Mouse (Mus musculus) liver, embryonic 13.5 days (tissue): ENCODE data around the gene Plekha6. TPM values are rescaled to one million over a fixed set of nuclear protein-coding genes. Genes with fewer than 3 reads are reported as not detected.

Experiments
- ATAC-seq: fragments of 200-750 bp; cut with Nextera tagmentation; 2 replicates; pipeline ENCODE4 v1.8.0; 2017; ENCODE audit warnings: low read depth, mild to moderate bottlenecking, moderate number of reproducible peaks, moderate library complexity
- DNase-seq: peaks from one replicate; pipeline ENCODE4 v3.0.0; 2022
- H3K27ac ChIP-seq: fragments of 300-500 bp; sonication (generic); 2 replicates; pipeline ENCODE4 v1.5.1; 2015; ENCODE audit warnings: moderate library complexity, mild to moderate bottlenecking, inconsistent platforms
- H3K27me3 ChIP-seq: fragments of 300-500 bp; sonication (generic); 2 replicates; pipeline ENCODE4 v1.6.1; 2015; ENCODE audit warnings: mild to moderate bottlenecking, inconsistent platforms
- H3K36me3 ChIP-seq: fragments of 300-500 bp; sonication (generic); 2 replicates; pipeline ENCODE4 v1.6.1; 2015; ENCODE audit warnings: mild to moderate bottlenecking, inconsistent platforms
- H3K4me1 ChIP-seq: fragments of 300-500 bp; sonication (generic); replicated peaks from 2 replicates; pipeline ENCODE4 v1.6.1; 2015; ENCODE audit warnings: inconsistent platforms
- H3K4me2 ChIP-seq: fragments of 300-500 bp; sonication (generic); 2 replicates; pipeline ENCODE4 v1.6.1; 2015; ENCODE audit warnings: inconsistent platforms, mild to moderate bottlenecking, moderate library complexity
- H3K4me3 ChIP-seq: fragments of 300-500 bp; sonication (generic); replicated peaks from 2 replicates; pipeline ENCODE4 v1.5.1; 2015; ENCODE audit warnings: mild to moderate bottlenecking, inconsistent platforms
- H3K9ac ChIP-seq: fragments of 300-500 bp; sonication (generic); 2 replicates; pipeline ENCODE4 v1.6.1; 2015; ENCODE audit warnings: mild to moderate bottlenecking, inconsistent platforms
- H3K9me3 ChIP-seq: fragments of 300-500 bp; sonication (generic); replicated peaks from 2 replicates; pipeline ENCODE4 v1.6.1; 2016; ENCODE audit warnings: inconsistent platforms
- WGBS: fragments of 180-500 bp; shearing (Covaris S2); methylation state at CpG from one replicate; pipeline ENCODE4 v1.1.7; 2015; ENCODE audit not compliant: insufficient replicate concordance; 5-methylcytosine and 5-hydroxymethylcytosine counted together
- polyA plus RNA-seq: library from polyadenylated mRNA; unstranded; fragments of >200 nt; fragmentation: Nextera tagmentation; extraction: Ambion mirVana; gene quantifications from 2 replicates; pipeline ENCODE4 v1.2.1, GENCODE M21; 2015

The Plekha6 gene
- polyA plus RNA-seq, 1 experiment from 2014 or later = 1.9 TPM

- no peak for ATAC-seq
- no peaks in the 10 kb centered on the region for H3K9me3 ChIP-seq
- no peak overlapping the region for H3K9ac ChIP-seq
- H3K4me2 ChIP-seq = no peak overlapping the region
- H3K4me1 ChIP-seq = peaks cover 15% of the 10 kb centered on the region; the same call in 1 of the 2 replicates
- no peaks in the 10 kb centered on the region for H3K36me3 ChIP-seq
- no peak overlapping the region for H3K4me3 ChIP-seq
- WGBS = 50% methylated on average over 10 of the region's 10 CpGs
- peaks cover 20% of the 10 kb centered on the region; the same call in 1 of the 2 replicates for H3K27me3 ChIP-seq
- no peak overlapping the region for H3K27ac ChIP-seq
- no peak for DNase-seq
Measured at GRCm38 (mm10) chr1:133204985-133205384, 41.0 kb downstream of the Plekha6 start.

GRCm38 (mm10) chr1:133208086-133208815 is 44.2 kb downstream of the Plekha6 start:
- WGBS = 73% methylated on average over 11 of the region's 11 CpGs
- Histone ChIP-seq H3K27me3 (peaks cover 20% of the 10 kb centered on the region; the same call in 1 of the 2 replicates), H3K4me2 (no peak overlapping the region), H3K4me1 (peaks cover 14% of the 10 kb centered on the region; the same call in 1 of the 2 replicates), H3K4me3 (no peak overlapping the region), H3K9ac (no peak overlapping the region), H3K27ac (no peak overlapping the region), H3K36me3 (no peaks in the 10 kb centered on the region), H3K9me3 (no peaks in the 10 kb centered on the region)
- ATAC-seq (no peak), DNase-seq (no peak)

GRCm38 (mm10) chr1:133209036-133209435 is 45.0 kb downstream of the Plekha6 start:
- ATAC-seq (no peak), DNase-seq (no peak)
- H3K27me3 ChIP-seq = peaks cover 23% of the 10 kb centered on the region; the same call in 1 of the 2 replicates
- H3K4me3 ChIP-seq = no peak overlapping the region
- H3K9me3 ChIP-seq = no peaks in the 10 kb centered on the region
- no peak overlapping the region for H3K27ac ChIP-seq
- no peaks in the 10 kb centered on the region for H3K36me3 ChIP-seq
- H3K4me2 ChIP-seq = no peak overlapping the region
- no peak overlapping the region for H3K9ac ChIP-seq
- H3K4me1 ChIP-seq = peaks cover 10% of the 10 kb centered on the region; the same call in 1 of the 2 replicates
- WGBS = 67% methylated on average over 11 of the region's 11 CpGs

GRCm38 (mm10) chr1:133209482-133209881 is 45.5 kb downstream of the Plekha6 start:
- Histone ChIP-seq H3K9me3 (no peaks in the 10 kb centered on the region), H3K4me1 (peaks cover 11% of the 10 kb centered on the region; the same call in 1 of the 2 replicates), H3K4me2 (no peak overlapping the region), H3K36me3 (no peaks in the 10 kb centered on the region), H3K9ac (no peak overlapping the region), H3K4me3 (no peak overlapping the region), H3K27ac (no peak overlapping the region), H3K27me3 (peaks cover 20% of the 10 kb centered on the region; the same call in 1 of the 2 replicates)
- no peak for DNase-seq
- ATAC-seq = no peak
- 40% methylated on average over 7 of the region's 7 CpGs for WGBS

- H3K4me2 ChIP-seq = no peak overlapping the region
- no peak overlapping the region for H3K27ac ChIP-seq
- H3K27me3 ChIP-seq = peaks cover 19% of the 10 kb centered on the region; the same call in 1 of the 2 replicates
- H3K36me3 ChIP-seq = no peaks in the 10 kb centered on the region
- ATAC-seq (no peak), DNase-seq (no peak)
- no peaks in the 10 kb centered on the region for H3K9me3 ChIP-seq
- 55% methylated on average over 17 of the region's 17 CpGs for WGBS
- H3K4me3 ChIP-seq = no peak overlapping the region
- no peak overlapping the region for H3K9ac ChIP-seq
- peaks cover 8% of the 10 kb centered on the region; the same call in 1 of the 2 replicates for H3K4me1 ChIP-seq
Measured at GRCm38 (mm10) chr1:133209901-133210516, 46.0 kb downstream of the Plekha6 start.

GRCm38 (mm10) chr1:133210766-133211165 is 46.8 kb downstream of the Plekha6 start:
- DNase-seq (no peak), ATAC-seq (no peak)
- Histone ChIP-seq H3K4me2 (no peak overlapping the region), H3K27me3 (peaks cover 21% of the 10 kb centered on the region; the same call in 1 of the 2 replicates), H3K4me1 (peaks cover 6% of the 10 kb centered on the region; the same call in 1 of the 2 replicates), H3K4me3 (no peak overlapping the region), H3K9me3 (no peaks in the 10 kb centered on the region), H3K9ac (no peak overlapping the region), H3K36me3 (no peaks in the 10 kb centered on the region), H3K27ac (no peak overlapping the region)
- 58% methylated on average over 7 of the region's 7 CpGs for WGBS

- Histone ChIP-seq H3K36me3 (no peaks in the 10 kb centered on the region), H3K4me3 (no peak overlapping the region), H3K27me3 (peaks cover 31% of the 10 kb centered on the region; the same call in 1 of the 2 replicates), H3K27ac (no peak overlapping the region), H3K4me1 (peaks cover 6% of the 10 kb centered on the region; the same call in 1 of the 2 replicates), H3K9me3 (no peaks in the 10 kb centered on the region), H3K9ac (no peak overlapping the region), H3K4me2 (no peak overlapping the region)
- ATAC-seq (no peak), DNase-seq (no peak)
- WGBS = 59% methylated on average over 4 of the region's 4 CpGs
Measured at GRCm38 (mm10) chr1:133212273-133212672, 48.3 kb downstream of the Plekha6 start.

- Histone ChIP-seq H3K36me3 (no peaks in the 10 kb centered on the region), H3K4me3 (no peak overlapping the region), H3K9ac (no peak overlapping the region), H3K27me3 (peaks cover 33% of the 10 kb centered on the region; the same call in 1 of the 2 replicates), H3K9me3 (no peaks in the 10 kb centered on the region), H3K4me2 (no peak overlapping the region), H3K4me1 (peaks cover 6% of the 10 kb centered on the region; the same call in 1 of the 2 replicates), H3K27ac (no peak overlapping the region)
- ATAC-seq = no peak
- DNase-seq = no peak
- 65% methylated on average over 7 of the region's 7 CpGs for WGBS
Measured at GRCm38 (mm10) chr1:133213098-133213497, 49.1 kb downstream of the Plekha6 start.

GRCm38 (mm10) chr1:133213901-133214300 is 49.9 kb downstream of the Plekha6 start:
- Histone ChIP-seq H3K4me3 (no peak overlapping the region), H3K27me3 (peaks cover 35% of the 10 kb centered on the region; the same call in 1 of the 2 replicates), H3K9me3 (no peaks in the 10 kb centered on the region), H3K27ac (no peak overlapping the region), H3K36me3 (no peaks in the 10 kb centered on the region), H3K4me2 (no peak overlapping the region), H3K9ac (no peak overlapping the region), H3K4me1 (peaks cover 6% of the 10 kb centered on the region; the same call in 1 of the 2 replicates)
- DNase-seq = no peak
- WGBS = 81% methylated on average over 4 of the region's 4 CpGs
- no peak for ATAC-seq

GRCm38 (mm10) chr1:133214672-133215359 is 50.8 kb downstream of the Plekha6 start:
- ATAC-seq = no peak
- Histone ChIP-seq H3K9me3 (no peaks in the 10 kb centered on the region), H3K27ac (no peak overlapping the region), H3K27me3 (peaks cover 33% of the 10 kb centered on the region; the same call in 1 of the 2 replicates), H3K36me3 (no peaks in the 10 kb centered on the region), H3K4me1 (peaks cover 6% of the 10 kb centered on the region; the same call in 1 of the 2 replicates), H3K4me3 (no peak overlapping the region), H3K4me2 (no peak overlapping the region), H3K9ac (no peak overlapping the region)
- WGBS = 39% methylated on average over 7 of the region's 7 CpGs
- DNase-seq = no peak

GRCm38 (mm10) chr1:133215360-133215700 is 51.3 kb downstream of the Plekha6 start:
- no peaks in the 10 kb centered on the region for H3K36me3 ChIP-seq
- H3K4me1 ChIP-seq = peaks cover 6% of the 10 kb centered on the region; the same call in 1 of the 2 replicates
- H3K9me3 ChIP-seq = no peaks in the 10 kb centered on the region
- H3K27me3 ChIP-seq = peaks cover 35% of the 10 kb centered on the region
- no peak overlapping the region for H3K27ac ChIP-seq
- no peak for ATAC-seq
- no peak overlapping the region for H3K9ac ChIP-seq
- no peak for DNase-seq
- H3K4me2 ChIP-seq = no peak overlapping the region
- 77% methylated on average over 3 of the region's 3 CpGs for WGBS
- no peak overlapping the region for H3K4me3 ChIP-seq
